Mouse (Mus musculus): Measurements from ENCODE around the gene Tmem222. TPM values are rescaled to one million over a fixed set of nuclear protein-coding genes. Genes with fewer than 3 reads are reported as not detected.

Tmem222 gene
- polyA plus RNA-seq, 1 experiment, result not detected

GRCm38 (mm10) chr4:133301802-133302201, 24.2 kb upstream of the Tmem222 start:
- Histone ChIP-seq H3K27ac (ENCODE audit: insufficient read depth, low read depth, low read length) (no peak overlapping the region), H3K4me3 (ENCODE audit: insufficient read depth, low read depth, low read length) (no peak overlapping the region), H3K4me1 (ENCODE audit: control insufficient read depth, insufficient read depth, low read length) (peaks cover 25% of the 10 kb centered on the region)
- no peak for TF ChIP-seq POLR2A (IDR thresholded peaks at IDR 0.05; ENCODE audit: insufficient read depth, low read depth, low read length)
- TF ChIP-seq CTCF (IDR thresholded peaks at IDR 0.05; ENCODE audit: insufficient read depth, low read depth, low read length), result peak; percentile 77
- 25% methylated on average over 4 of the region's 4 CpGs for WGBS

- H3K27ac ChIP-seq (ENCODE audit: insufficient read depth, low read depth, low read length), result no peak overlapping the region
- H3K4me3 ChIP-seq (ENCODE audit: insufficient read depth, low read depth, low read length), result no peak overlapping the region
- TF ChIP-seq POLR2A (IDR thresholded peaks at IDR 0.05; ENCODE audit: insufficient read depth, low read depth, low read length) (no peak), CTCF (IDR thresholded peaks at IDR 0.05; ENCODE audit: insufficient read depth, low read depth, low read length) (no peak)
- WGBS, result 85% methylated on average over 11 of the region's 11 CpGs
- H3K4me1 ChIP-seq (ENCODE audit: control insufficient read depth, insufficient read depth, low read length), result peaks cover 25% of the 10 kb centered on the region
Observed at GRCm38 (mm10) chr4:133300421-133300820, 22.8 kb upstream of the Tmem222 start.

GRCm38 (mm10) chr4:133299701-133300100, 22.1 kb upstream of the Tmem222 start:
- no peak for TF ChIP-seq POLR2A (IDR thresholded peaks at IDR 0.05; ENCODE audit: insufficient read depth, low read depth, low read length)
- TF ChIP-seq CTCF (IDR thresholded peaks at IDR 0.05; ENCODE audit: insufficient read depth, low read depth, low read length), result no peak
- no peak overlapping the region for H3K4me3 ChIP-seq (ENCODE audit: insufficient read depth, low read depth, low read length)
- 0 out of 2 replicates have a peak overlapping the region, but pooled peaks have one; percentile 29 for H3K27ac ChIP-seq (ENCODE audit: insufficient read depth, low read depth, low read length)
- H3K4me1 ChIP-seq (ENCODE audit: control insufficient read depth, insufficient read depth, low read length), result peaks cover 25% of the 10 kb centered on the region
- 42% methylated on average over 5 of the region's 5 CpGs for WGBS

GRCm38 (mm10) chr4:133298516-133299365, 21.1 kb upstream of the Tmem222 start:
- no peak for TF ChIP-seq POLR2A (IDR thresholded peaks at IDR 0.05; ENCODE audit: insufficient read depth, low read depth, low read length)
- TF ChIP-seq CTCF (IDR thresholded peaks at IDR 0.05; ENCODE audit: insufficient read depth, low read depth, low read length), result no peak
- WGBS, result 40% methylated on average over 12 of the region's 12 CpGs
- Histone ChIP-seq H3K4me3 (ENCODE audit: insufficient read depth, low read depth, low read length) (no peak overlapping the region), H3K27ac (ENCODE audit: insufficient read depth, low read depth, low read length) (peak overlapping the region; percentile 29), H3K4me1 (ENCODE audit: control insufficient read depth, insufficient read depth, low read length) (peaks cover 30% of the 10 kb centered on the region)

- peaks cover 39% of the 10 kb centered on the region for H3K4me1 ChIP-seq (ENCODE audit: control insufficient read depth, insufficient read depth, low read length)
- no peak overlapping the region for H3K4me3 ChIP-seq (ENCODE audit: insufficient read depth, low read depth, low read length)
- WGBS, result 3% methylated on average over 5 of the region's 5 CpGs
- peak overlapping the region; percentile 18; the same call in 1 of the 2 replicates for H3K27ac ChIP-seq (ENCODE audit: insufficient read depth, low read depth, low read length)
- no peak for TF ChIP-seq POLR2A (IDR thresholded peaks at IDR 0.05; ENCODE audit: insufficient read depth, low read depth, low read length)
- TF ChIP-seq CTCF (IDR thresholded peaks at IDR 0.05; ENCODE audit: insufficient read depth, low read depth, low read length), result peak; percentile 88
Observed at GRCm38 (mm10) chr4:133297801-133298238, 20.2 kb upstream of the Tmem222 start.

GRCm38 (mm10) chr4:133297360-133297759, 19.8 kb upstream of the Tmem222 start:
- Histone ChIP-seq H3K4me1 (ENCODE audit: control insufficient read depth, insufficient read depth, low read length) (peaks cover 42% of the 10 kb centered on the region), H3K4me3 (ENCODE audit: insufficient read depth, low read depth, low read length) (no peak overlapping the region), H3K27ac (ENCODE audit: insufficient read depth, low read depth, low read length) (no peak overlapping the region)
- no peak for TF ChIP-seq POLR2A (IDR thresholded peaks at IDR 0.05; ENCODE audit: insufficient read depth, low read depth, low read length)
- no peak for TF ChIP-seq CTCF (IDR thresholded peaks at IDR 0.05; ENCODE audit: insufficient read depth, low read depth, low read length)
- WGBS, result 67% methylated on average over 10 of the region's 10 CpGs

GRCm38 (mm10) chr4:133294084-133294483, 16.5 kb upstream of the Tmem222 start:
- WGBS, result 73% methylated on average over 11 of the region's 11 CpGs
- Histone ChIP-seq H3K4me1 (ENCODE audit: control insufficient read depth, insufficient read depth, low read length) (peaks cover 39% of the 10 kb centered on the region), H3K27ac (ENCODE audit: insufficient read depth, low read depth, low read length) (no peak overlapping the region), H3K4me3 (ENCODE audit: insufficient read depth, low read depth, low read length) (no peak overlapping the region)
- TF ChIP-seq POLR2A (IDR thresholded peaks at IDR 0.05; ENCODE audit: insufficient read depth, low read depth, low read length), result no peak
- no peak for TF ChIP-seq CTCF (IDR thresholded peaks at IDR 0.05; ENCODE audit: insufficient read depth, low read depth, low read length)

GRCm38 (mm10) chr4:133292901-133293843, 15.6 kb upstream of the Tmem222 start:
- Histone ChIP-seq H3K4me1 (ENCODE audit: control insufficient read depth, insufficient read depth, low read length) (peaks cover 30% of the 10 kb centered on the region), H3K27ac (ENCODE audit: insufficient read depth, low read depth, low read length) (peak overlapping the region; percentile 79), H3K4me3 (ENCODE audit: insufficient read depth, low read depth, low read length) (no peak overlapping the region)
- WGBS, result 41% methylated on average over 24 of the region's 24 CpGs
- TF ChIP-seq POLR2A (IDR thresholded peaks at IDR 0.05; ENCODE audit: insufficient read depth, low read depth, low read length), result no peak
- no peak for TF ChIP-seq CTCF (IDR thresholded peaks at IDR 0.05; ENCODE audit: insufficient read depth, low read depth, low read length)

Measured in olfactory bulb, adult 2 months (tissue).